Mouse (Mus musculus): ENCODE measurements at regions not wholly inside any gene's neighbourhood (a gene's known extent, or its start where the extent isn't known, plus 50 kb on each side); places are given as distances from the start of the nearest gene placed in this dataset.

DNA sequence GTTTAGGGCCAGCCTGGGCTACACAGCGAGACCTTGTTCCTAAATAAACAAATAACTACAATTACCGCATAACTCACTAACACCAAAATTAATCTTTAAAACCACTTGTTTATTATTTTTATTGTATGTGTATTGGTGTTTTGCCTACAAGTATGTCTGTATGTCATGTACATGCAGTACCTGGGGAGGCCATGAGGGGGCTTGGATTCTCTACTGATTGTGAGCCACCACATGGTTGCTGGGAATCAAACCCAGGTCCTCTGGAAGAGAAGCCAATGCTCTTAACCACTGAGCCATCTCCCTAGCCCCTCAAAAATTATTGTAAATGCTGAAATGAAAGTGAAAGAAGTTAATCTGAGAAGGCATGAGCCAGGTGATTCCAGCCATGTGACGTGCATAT, 182.4 kb downstream of the Tpra1 start:
- TF ChIP-seq POLR2A (IDR thresholded peaks at IDR 0.05; ENCODE audit: borderline replicate concordance, insufficient read depth, low read length) (no peak), CTCF (IDR thresholded peaks at IDR 0.05; ENCODE audit: borderline replicate concordance, insufficient read depth, low read depth, low read length) (no peak)

All from cerebellum, adult 2 months (tissue).